Mouse (Mus musculus) G1E (cell line): ENCODE measurements around the gene Pkdcc. TPM values are rescaled to one million over a fixed set of nuclear protein-coding genes. Genes with fewer than 3 reads are reported as not detected.

ENCODE experiments used
- ATAC-seq: 2 replicates; pipeline ENCODE4 v1.8.0; 2016; ENCODE audit warnings: mild to moderate bottlenecking; ENCODE audit not compliant: insufficient number of reproducible peaks, poor library complexity, low FRiP score, severe bottlenecking; ENCODE audit errors: extremely low read depth
- DNase-seq: peaks from one replicate; pipeline ENCODE4 v3.0.0; 2012; ENCODE audit warnings: low spot score
- H3K27me3 ChIP-seq: 2 replicates; pipeline ENCODE4 v1.6.1; 2012; ENCODE audit warnings: mild to moderate bottlenecking, low read length, inconsistent platforms; ENCODE audit not compliant: insufficient read depth
- H3K36me3 ChIP-seq: replicated peaks from 2 replicates; pipeline ENCODE3; 2012; ENCODE audit warnings: mild to moderate bottlenecking, inconsistent platforms
- H3K4me1 ChIP-seq: 2 replicates; pipeline ENCODE4 v1.6.1; 2012; ENCODE audit warnings: low read depth, low read length, inconsistent platforms, mixed read lengths; ENCODE audit not compliant: insufficient read depth
- H3K4me3 ChIP-seq: 2 replicates; pipeline ENCODE4 v1.5.1; 2012; ENCODE audit warnings: low read depth, mild to moderate bottlenecking, inconsistent platforms, low read length, moderate library complexity, mixed read lengths
- H3K9me3 ChIP-seq: replicated peaks from 2 replicates; pipeline ENCODE4 v1.6.1; 2012; ENCODE audit warnings: inconsistent platforms
- CTCF ChIP-seq: IDR thresholded peaks from 2 replicates; pipeline ENCODE4 v1.5.1; 2012; ENCODE audit warnings: low read depth, low read length, inconsistent platforms, mixed read lengths
- GATA1 ChIP-seq: IDR thresholded peaks from 2 replicates; pipeline ENCODE4 v1.6.1; 2012; ENCODE audit warnings: borderline replicate concordance, low read length, inconsistent platforms, mixed read lengths
- GATA2 ChIP-seq: IDR thresholded peaks from 2 replicates; pipeline ENCODE4 v1.6.1; 2012; ENCODE audit warnings: low read depth, low read length, inconsistent platforms, borderline replicate concordance
- POLR2AphosphoS5 ChIP-seq: IDR thresholded peaks from 2 replicates; pipeline ENCODE4 v1.6.1; 2012; ENCODE audit warnings: low read depth, low read length, inconsistent platforms; ENCODE audit not compliant: insufficient replicate concordance
- TAL1 ChIP-seq: conservative IDR thresholded peaks from 2 replicates; pipeline ENCODE4 v1.6.1; 2012; ENCODE audit warnings: low read depth, low read length, inconsistent platforms, mixed read lengths
- polyA plus RNA-seq: library from polyadenylated mRNA; stranded (reverse); fragments of >175 nt; gene quantifications from 2 replicates; pipeline ENCODE4 v1.2.3, GENCODE M21; 2012
- total RNA-seq, 2 experiments: library from RNA; stranded (forward) in 1 of 2; stranded (reverse) in 1 of 2; fragments of 200-1000 nt in 1 of 2; fragments of >200 nt in 1 of 2; fragmentation: Nextera tagmentation in 1 of 2; gene quantifications; 2 replicates each; pipeline ENCODE4 v1.2.3; 2014 to 2017

Gene Pkdcc
- total and polyA plus RNA-seq, 3 experiments, result not detected

- H3K9me3 ChIP-seq, result peaks cover 65% of the 10 kb centered on the region
- ATAC-seq (no peak), DNase-seq (no peak)
- H3K4me1 ChIP-seq, result no peaks in the 10 kb centered on the region
- TF ChIP-seq TAL1 (no peak), GATA2 (no peak), CTCF (no peak)
- no peak overlapping the region for H3K4me3 ChIP-seq
- no peaks in the 10 kb centered on the region for H3K36me3 ChIP-seq
- no peaks in the 10 kb centered on the region for H3K27me3 ChIP-seq
Measured at GRCm38 (mm10) chr17:83208455-83208854, 6.6 kb upstream of the Pkdcc start.

GRCm38 (mm10) chr17:83210531-83210930 lies 4.6 kb upstream of the Pkdcc start:
- DNase-seq (no peak), ATAC-seq (no peak)
- H3K36me3 ChIP-seq, result no peaks in the 10 kb centered on the region
- peaks cover 68% of the 10 kb centered on the region for H3K9me3 ChIP-seq
- no peak for TF ChIP-seq GATA2
- no peak for TF ChIP-seq CTCF
- TF ChIP-seq POLR2AphosphoS5, result no peak
- no peak for TF ChIP-seq TAL1
- no peak for TF ChIP-seq GATA1
- H3K4me1 ChIP-seq, result no peaks in the 10 kb centered on the region
- H3K4me3 ChIP-seq, result no peak overlapping the region
- no peaks in the 10 kb centered on the region for H3K27me3 ChIP-seq

GRCm38 (mm10) chr17:83211196-83211595 lies 3.9 kb upstream of the Pkdcc start:
- TF ChIP-seq GATA1 (no peak), POLR2AphosphoS5 (no peak), TAL1 (no peak), GATA2 (no peak)
- Histone ChIP-seq H3K4me1 (no peaks in the 10 kb centered on the region), H3K36me3 (no peaks in the 10 kb centered on the region), H3K27me3 (no peaks in the 10 kb centered on the region), H3K4me3 (no peak overlapping the region), H3K9me3 (peaks cover 68% of the 10 kb centered on the region)
- DNase-seq (no peak), ATAC-seq (no peak)

- Histone ChIP-seq H3K27me3 (no peaks in the 10 kb centered on the region), H3K9me3 (peaks cover 78% of the 10 kb centered on the region), H3K4me1 (no peaks in the 10 kb centered on the region), H3K4me3 (no peak overlapping the region), H3K36me3 (no peaks in the 10 kb centered on the region)
- no peak for DNase-seq
- no peak for ATAC-seq
- TF ChIP-seq GATA1, result no peak
Measured at GRCm38 (mm10) chr17:83212422-83212821, 2.7 kb upstream of the Pkdcc start.

- H3K9me3 ChIP-seq, result peaks cover 83% of the 10 kb centered on the region
- no peak overlapping the region for H3K4me3 ChIP-seq
- no peak for DNase-seq
- no peaks in the 10 kb centered on the region for H3K4me1 ChIP-seq
- H3K27me3 ChIP-seq, result no peaks in the 10 kb centered on the region
- ATAC-seq, result no peak
- TF ChIP-seq POLR2AphosphoS5 (no peak), GATA1 (no peak), GATA2 (no peak), TAL1 (no peak), CTCF (no peak)
- no peaks in the 10 kb centered on the region for H3K36me3 ChIP-seq
Measured at GRCm38 (mm10) chr17:83213228-83213915, 1.7 kb upstream of the Pkdcc start.

- Histone ChIP-seq H3K4me3 (no peak overlapping the region), H3K36me3 (no peaks in the 10 kb centered on the region), H3K4me1 (no peaks in the 10 kb centered on the region), H3K27me3 (no peaks in the 10 kb centered on the region), H3K9me3 (peaks cover 84% of the 10 kb centered on the region)
- TF ChIP-seq POLR2AphosphoS5, result no peak
- no peak for TF ChIP-seq GATA1
- TF ChIP-seq TAL1, result no peak
- no peak for TF ChIP-seq GATA2
- TF ChIP-seq CTCF, result no peak
- no peak for DNase-seq
- ATAC-seq, result no peak
Measured at GRCm38 (mm10) chr17:83214161-83214592, 915 bp upstream of the Pkdcc start.

GRCm38 (mm10) chr17:83215529-83216244 lies 595 bp downstream of the Pkdcc start:
- Histone ChIP-seq H3K27me3 (no peaks in the 10 kb centered on the region), H3K4me3 (peak overlapping the region; percentile 4; the same call in 1 of the 2 replicates), H3K4me1 (no peaks in the 10 kb centered on the region), H3K9me3 (peaks cover 87% of the 10 kb centered on the region), H3K36me3 (no peaks in the 10 kb centered on the region)
- no peak for TF ChIP-seq GATA2
- no peak for ATAC-seq
- no peak for DNase-seq
